Mouse (Mus musculus) ovary, postnatal 36 days (tissue): Measurements from ENCODE around the gene Nptxr.

Source experiments
- DNase-seq: peaks from one replicate; pipeline ENCODE4 v3.0.0; 2022; ENCODE audit warnings: low spot score, mixed read lengths

Gene Nptxr

DNA sequence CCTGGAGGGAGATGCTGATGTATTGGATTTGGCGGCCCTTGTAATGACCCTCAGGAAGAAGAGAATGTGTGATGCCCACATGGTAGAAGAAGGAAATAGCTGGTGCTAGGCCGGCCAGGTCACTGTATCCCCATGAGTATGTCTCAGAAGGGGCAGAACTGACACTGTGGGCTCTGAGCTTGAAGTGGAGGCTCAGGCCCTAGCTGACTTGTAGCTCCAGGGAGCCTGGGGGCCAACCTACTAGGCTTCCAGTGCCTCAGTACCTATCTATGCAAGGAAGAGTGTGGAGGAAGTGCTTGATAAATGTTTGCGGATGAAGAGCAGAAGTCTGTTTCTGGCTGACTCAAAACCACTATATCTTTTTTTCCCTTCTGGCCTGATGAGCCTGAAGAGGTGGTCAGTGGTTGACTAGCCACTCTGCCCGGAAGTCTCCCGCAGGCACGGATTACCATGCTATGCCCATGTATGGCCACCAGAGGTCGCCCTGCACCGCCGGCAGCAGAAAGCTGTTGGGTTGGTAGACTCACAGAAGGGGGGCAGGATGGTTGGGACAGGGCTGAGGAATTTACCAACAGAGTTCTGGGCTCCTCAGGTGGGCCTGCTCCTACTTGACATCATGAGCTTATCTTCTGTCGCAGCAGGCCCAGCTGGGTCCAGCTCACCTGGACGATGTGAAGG, 51.7 kb downstream of the Nptxr start:
- DNase-seq = peak; percentile 77

GRCm38 (mm10) chr15:79751772-79752171, 52.8 kb downstream of the Nptxr start:
- DNase-seq = no peak

DNA sequence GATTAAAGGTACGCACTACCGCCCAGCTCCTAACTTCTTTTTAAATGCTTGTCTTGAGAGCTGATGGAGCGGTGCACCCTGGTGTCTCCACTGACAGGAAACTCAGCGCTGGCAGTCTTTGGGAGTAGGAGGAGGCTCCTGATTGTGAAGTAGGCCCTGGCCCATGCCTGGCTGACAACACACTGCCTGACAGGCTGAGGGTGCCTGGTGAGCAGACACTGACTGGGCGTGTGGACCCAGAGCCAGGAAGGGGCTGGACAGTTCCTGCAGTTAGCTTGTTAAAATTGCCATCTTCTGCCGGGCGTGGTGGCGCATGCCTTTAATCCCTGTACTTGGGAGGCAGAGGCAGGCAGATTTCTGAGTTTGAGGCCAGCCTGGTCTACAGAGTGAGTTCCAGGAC, 54.3 kb downstream of the Nptxr start:
- DNase-seq = no peak

GRCm38 (mm10) chr15:79749162-79749561, 55.4 kb downstream of the Nptxr start:
- no peak for DNase-seq

DNA sequence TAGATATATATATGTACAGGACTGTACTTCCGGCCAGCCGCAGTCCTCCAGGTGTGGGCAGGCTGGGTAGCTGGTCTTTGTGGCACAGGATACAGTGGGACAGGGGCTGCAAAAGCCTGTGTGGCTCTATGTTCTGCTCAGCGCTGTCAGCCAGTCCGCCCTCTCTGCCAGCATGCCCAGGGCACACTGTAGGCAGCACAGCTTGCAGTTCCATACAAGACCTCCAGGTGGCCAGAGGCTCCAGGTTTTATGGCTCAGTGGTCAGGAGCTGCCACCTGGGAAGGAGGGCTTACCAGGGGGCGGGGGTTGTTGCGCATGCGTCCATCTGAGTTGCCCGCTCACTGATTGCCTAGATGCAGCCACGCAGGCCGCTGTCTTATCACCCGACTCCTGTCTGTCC, 56.6 kb downstream of the Nptxr start:
- DNase-seq = no peak

- no peak for DNase-seq
These were observed 58.7 kb downstream of the Nptxr start for GRCm38 (mm10) chr15:79745883-79746282.

GRCm38 (mm10) chr15:79745312-79745711, 59.3 kb downstream of the Nptxr start:
- DNase-seq = no peak

GRCm38 (mm10) chr15:79744742-79745141, 59.8 kb downstream of the Nptxr start:
- no peak for DNase-seq

GRCm38 (mm10) chr15:79744001-79744400, 60.6 kb downstream of the Nptxr start:
- no peak for DNase-seq

DNA sequence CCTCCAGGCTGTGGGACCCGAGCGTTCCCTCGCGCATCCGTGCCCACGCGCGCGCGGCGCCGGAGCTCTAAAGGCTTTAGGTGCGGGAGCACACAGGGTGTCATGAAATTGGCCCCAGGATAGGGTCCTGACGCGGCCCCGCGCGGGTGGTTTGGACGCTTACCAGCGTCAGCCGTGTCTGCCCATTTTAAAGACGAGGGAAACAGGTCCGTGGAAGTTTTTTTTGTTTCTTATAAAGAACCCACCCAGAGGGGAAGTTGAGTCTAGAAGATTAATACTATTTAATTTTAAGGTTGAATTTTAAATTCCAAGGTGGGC, 61.9 kb downstream of the Nptxr start:
- no peak for DNase-seq

DNA sequence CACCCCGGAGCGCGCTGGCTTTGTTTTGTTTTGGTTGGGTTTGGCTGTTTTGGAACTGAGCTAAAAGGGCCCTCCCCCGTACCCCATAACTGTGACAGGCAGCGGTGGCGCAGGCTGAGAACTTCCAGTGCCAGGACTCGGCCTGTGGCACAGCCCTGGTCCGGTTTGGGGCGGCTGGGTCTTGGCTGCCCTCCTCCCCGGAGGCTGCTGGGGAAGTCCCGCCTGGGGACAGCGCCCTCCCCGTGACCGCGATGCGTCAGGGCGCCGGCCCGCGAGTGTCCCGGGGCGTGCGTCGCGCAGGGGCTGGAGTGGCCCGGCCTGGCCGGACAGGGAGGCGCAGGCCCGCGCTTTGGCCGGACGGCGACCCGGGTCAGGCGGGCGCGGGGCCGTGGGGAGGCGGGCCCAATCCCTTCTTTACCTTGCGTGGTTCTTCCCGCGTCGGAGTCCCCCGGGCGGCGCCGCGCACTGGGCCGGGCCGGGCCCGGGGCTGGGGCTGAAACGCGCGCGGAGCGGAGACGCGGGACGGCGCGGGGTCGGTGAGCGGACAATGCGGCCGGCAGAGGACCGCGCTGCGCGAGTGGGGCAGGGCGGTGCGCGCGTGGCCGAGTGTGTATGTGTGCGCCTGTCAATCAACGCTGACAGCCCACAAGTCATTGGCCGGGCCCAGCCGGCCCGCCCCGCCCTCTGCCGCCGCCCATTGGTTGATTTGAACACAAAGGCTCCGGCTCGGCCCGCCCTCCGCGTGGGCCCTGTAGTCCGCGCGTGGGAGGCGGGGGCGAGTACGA, 62.5 kb downstream of the Nptxr start, which contains the start of gene Sun2:
Gene Sun2, minus strand, starts transcription at position 616 of the 785 bp plus-strand sequence.
- peak; percentile 88 for DNase-seq

DNA sequence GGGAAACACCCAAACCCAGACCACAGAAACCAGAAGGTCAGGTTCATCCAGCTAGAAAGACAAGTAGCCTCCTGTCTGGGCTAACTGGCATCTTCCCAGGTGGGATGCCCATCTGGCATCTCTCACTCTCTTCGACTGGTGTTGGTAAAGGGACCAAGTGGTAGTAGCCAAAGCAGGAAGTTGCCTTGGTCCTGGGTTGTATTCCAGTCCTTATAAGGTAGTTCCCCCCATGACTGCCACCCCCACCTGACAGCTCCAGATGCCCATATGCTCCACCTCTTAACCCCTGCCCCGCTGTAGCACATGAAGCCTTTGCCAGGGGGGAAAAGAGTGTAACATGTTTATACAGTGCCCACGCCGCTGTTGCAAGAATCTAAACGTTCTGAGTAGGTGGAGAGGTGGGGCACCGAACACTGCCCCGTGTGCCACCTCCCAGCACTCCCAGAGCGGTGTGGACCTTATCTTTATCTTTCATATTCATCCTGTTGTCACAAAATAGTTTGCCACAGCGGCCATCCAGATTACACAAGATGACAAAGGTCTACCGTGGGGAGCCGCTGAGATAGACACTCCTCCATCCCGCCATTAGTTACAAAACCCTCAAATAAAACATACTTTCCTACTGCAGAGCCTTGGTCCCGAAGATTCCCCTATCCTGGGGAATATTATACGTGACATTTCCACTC, 63.2 kb downstream of the Nptxr start:
- no peak for DNase-seq

- no peak for DNase-seq
These were observed 63.8 kb downstream of the Nptxr start for GRCm38 (mm10) chr15:79740739-79741138.
